Mouse (Mus musculus) megakaryocyte, embryonic 14.5 days (primary cell): Measurements from ENCODE around the gene Abhd18.

Experiments used
- FLI1 ChIP-seq: IDR thresholded peaks from 2 replicates; pipeline ENCODE4 v1.6.1; 2012; ENCODE audit warnings: low read length, inconsistent platforms, mixed read lengths
- GATA1 ChIP-seq: IDR thresholded peaks from 3 replicates; pipeline ENCODE4 v1.6.1; 2012; ENCODE audit warnings: mixed read lengths, low read length, inconsistent platforms, borderline replicate concordance

GRCm38 (mm10) chr3:40806871-40807270 is 39.9 kb upstream of the Abhd18 start:
- TF ChIP-seq FLI1, result no peak
- TF ChIP-seq GATA1, result no peak
